Mouse (Mus musculus) erythroblast, embryonic 14.5 days (primary cell): ENCODE results near the gene Tecpr1. TPM values are rescaled to one million over a fixed set of nuclear protein-coding genes. Genes with fewer than 3 reads are reported as not detected.

ENCODE experiments used
- H3K27me3 ChIP-seq: 2 replicates; pipeline ENCODE4 v1.6.1; 2012; ENCODE audit warnings: inconsistent platforms; ENCODE audit not compliant: control insufficient read depth
- H3K36me3 ChIP-seq: 2 replicates; pipeline ENCODE4 v1.6.1; 2012; ENCODE audit warnings: mild to moderate bottlenecking, inconsistent platforms; ENCODE audit not compliant: control insufficient read depth
- H3K4me1 ChIP-seq: 2 replicates; pipeline ENCODE4 v1.6.1; 2012; ENCODE audit warnings: inconsistent platforms; ENCODE audit not compliant: control insufficient read depth
- H3K4me3 ChIP-seq: replicated peaks from 2 replicates; pipeline ENCODE3; 2012; ENCODE audit warnings: moderate library complexity, mild to moderate bottlenecking, inconsistent platforms
- H3K9me3 ChIP-seq: 2 replicates; pipeline ENCODE4 v1.6.1; 2012; ENCODE audit warnings: low read length, inconsistent platforms, mixed read lengths; ENCODE audit not compliant: control insufficient read depth
- GATA1 ChIP-seq: IDR thresholded peaks from 2 replicates; pipeline ENCODE4 v1.6.1; 2012; ENCODE audit warnings: low read length, inconsistent platforms, mixed read lengths
- TAL1 ChIP-seq: IDR thresholded peaks from 3 replicates; pipeline ENCODE4 v1.6.1; 2012; ENCODE audit warnings: low read length, inconsistent platforms, mixed read lengths
- polyA plus RNA-seq: library from polyadenylated mRNA; stranded (reverse); fragments of >175 nt; gene quantifications from 2 replicates; pipeline ENCODE4 v1.2.3, GENCODE M21; 2012

Gene Tecpr1
- polyA plus RNA-seq, 1 experiment, result 0.09 TPM

- peaks cover 92% of the 10 kb centered on the region for H3K36me3 ChIP-seq
- no peaks in the 10 kb centered on the region for H3K27me3 ChIP-seq
- H3K9me3 ChIP-seq, result no peaks in the 10 kb centered on the region
- no peaks in the 10 kb centered on the region for H3K4me1 ChIP-seq
- no peak for TF ChIP-seq GATA1
- TF ChIP-seq TAL1, result no peak
- no peak overlapping the region for H3K4me3 ChIP-seq
Observed at GRCm38 (mm10) chr5:144173648-144174047, 49.8 kb downstream of the Tecpr1 start.

DNA sequence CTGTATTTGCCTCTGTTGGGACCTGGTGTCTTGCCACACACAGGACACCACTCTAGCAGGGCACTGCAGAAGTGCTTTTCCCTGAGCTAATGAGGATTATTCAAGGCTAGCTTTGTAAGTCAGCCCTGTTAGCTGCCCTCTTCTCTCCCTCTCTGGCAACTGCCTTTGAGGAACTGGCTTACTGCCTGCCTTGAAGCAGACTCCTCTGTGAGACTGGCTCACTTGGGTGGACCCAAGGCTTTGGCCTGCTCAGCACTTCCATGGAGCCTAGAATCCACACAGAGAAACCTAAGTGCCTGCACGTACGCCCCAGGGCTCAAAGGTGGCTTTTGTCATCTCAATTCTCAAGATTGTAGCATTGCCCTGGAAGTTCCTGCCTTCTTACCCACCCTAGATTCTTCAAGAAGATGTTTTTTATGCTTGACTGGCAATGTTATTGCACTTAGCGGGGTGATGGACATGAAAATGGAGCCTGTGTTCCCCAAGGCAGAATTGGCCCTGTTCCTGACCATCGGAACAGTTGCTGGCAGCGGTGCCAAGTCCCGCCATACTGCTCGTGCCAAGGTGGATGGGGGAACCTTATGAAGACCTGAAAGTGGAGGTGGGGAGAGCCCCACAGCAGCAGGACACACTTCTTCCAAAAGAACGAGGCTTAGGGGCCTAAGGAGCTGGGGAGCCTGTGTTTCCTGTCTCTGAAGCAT lies 54.0 kb downstream of the Tecpr1 start:
- H3K4me3 ChIP-seq, result no peak overlapping the region
- no peaks in the 10 kb centered on the region for H3K4me1 ChIP-seq
- no peaks in the 10 kb centered on the region for H3K27me3 ChIP-seq
- H3K36me3 ChIP-seq, result peaks cover 83% of the 10 kb centered on the region
- no peaks in the 10 kb centered on the region for H3K9me3 ChIP-seq
- TF ChIP-seq GATA1 (no peak), TAL1 (no peak)

DNA sequence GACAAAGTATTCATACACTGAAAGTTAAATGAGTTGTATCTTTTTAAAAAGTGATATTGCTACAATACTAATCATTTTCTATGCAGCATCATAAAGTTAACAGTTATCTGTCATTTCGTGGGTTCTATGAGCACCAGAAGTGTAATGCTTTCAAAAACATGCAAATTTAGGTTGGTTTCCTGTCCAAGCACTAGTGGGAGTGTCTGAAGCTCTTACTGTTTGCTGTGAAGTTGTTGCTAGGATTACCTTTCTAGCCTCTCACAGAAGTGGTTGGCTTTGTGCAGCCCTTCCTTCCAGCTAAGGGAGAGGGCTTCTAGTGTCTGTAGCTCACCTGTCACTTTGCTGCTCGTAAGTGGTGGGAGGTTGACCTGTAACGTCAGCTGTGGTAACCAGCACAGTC lies 57.7 kb downstream of the Tecpr1 start:
- H3K27me3 ChIP-seq, result no peaks in the 10 kb centered on the region
- H3K4me3 ChIP-seq, result no peak overlapping the region
- TF ChIP-seq TAL1, result no peak
- TF ChIP-seq GATA1, result no peak
- peaks cover 78% of the 10 kb centered on the region for H3K36me3 ChIP-seq
- peaks cover 9% of the 10 kb centered on the region for H3K4me1 ChIP-seq
- H3K9me3 ChIP-seq, result no peaks in the 10 kb centered on the region

DNA sequence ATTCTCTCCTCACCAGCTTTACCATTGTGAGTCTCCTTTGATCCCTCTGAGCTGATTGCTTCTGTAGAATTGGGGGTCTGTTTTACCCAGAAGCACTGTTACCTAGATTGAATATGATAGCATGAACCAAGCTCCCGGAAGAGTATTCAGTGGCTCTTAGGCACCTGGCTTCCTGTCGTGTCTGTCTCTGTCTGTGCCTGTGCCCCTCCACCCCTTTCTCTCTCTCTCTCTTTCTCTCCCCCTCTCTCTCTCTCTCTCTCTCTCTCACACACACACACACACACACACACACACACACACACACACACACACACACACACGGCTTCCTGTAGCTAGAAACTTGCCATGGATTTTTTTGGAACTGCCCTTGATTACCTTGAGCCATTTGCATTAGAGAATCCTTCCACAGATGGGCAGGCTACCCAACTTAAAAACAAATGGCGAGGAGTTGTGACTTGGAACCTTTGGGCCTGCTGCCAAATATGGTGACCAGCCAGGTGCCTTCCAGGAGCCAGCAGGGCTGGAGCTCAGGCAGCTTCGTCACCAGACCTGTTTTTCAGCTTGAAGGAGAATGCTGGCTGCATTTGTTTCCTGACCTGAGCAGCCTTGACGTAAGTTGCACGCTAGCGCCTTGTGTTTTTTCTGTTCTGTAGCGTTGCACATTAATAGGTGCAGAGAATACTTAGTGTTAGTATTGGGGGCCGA lies 60.5 kb downstream of the Tecpr1 start:
- Histone ChIP-seq H3K9me3 (no peaks in the 10 kb centered on the region), H3K4me1 (peaks cover 12% of the 10 kb centered on the region), H3K4me3 (no peak overlapping the region), H3K36me3 (peaks cover 83% of the 10 kb centered on the region), H3K27me3 (no peaks in the 10 kb centered on the region)
- TF ChIP-seq TAL1 (no peak), GATA1 (no peak)

DNA sequence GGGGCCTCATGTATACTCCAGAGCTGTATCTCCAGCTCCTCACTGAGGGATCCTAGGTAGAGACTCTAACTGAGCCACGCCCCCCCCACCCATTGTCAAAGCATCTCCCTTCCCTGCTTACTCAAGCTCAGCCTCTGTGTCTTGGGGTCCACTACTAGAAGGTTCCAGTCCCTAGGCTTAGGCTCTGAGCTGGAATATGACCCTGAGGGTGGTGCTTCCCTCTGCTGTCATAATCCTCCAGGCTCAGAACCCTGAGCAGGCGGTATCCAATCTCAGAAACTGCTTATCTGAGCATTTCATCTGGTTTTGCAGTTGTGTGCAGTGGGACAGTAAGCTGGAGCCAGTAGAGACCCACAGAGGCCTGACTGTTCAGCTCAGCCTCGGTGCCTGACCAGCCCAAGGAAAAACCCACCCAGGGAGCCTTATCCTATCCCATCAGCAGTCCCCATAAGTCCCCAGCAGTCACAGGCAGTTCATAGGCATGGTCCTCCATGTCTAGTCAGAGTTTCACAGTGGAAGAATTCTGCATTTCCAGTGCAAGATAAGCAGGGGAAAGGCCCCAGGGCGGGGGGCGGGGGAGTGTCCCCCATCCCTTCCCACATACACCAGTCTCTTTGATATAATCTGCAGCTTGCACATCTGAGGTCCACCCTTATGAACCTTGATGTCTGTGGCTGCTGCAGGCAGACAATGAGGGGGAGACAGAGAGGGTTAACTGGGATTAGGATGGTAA lies 61.2 kb downstream of the Tecpr1 start:
- Histone ChIP-seq H3K4me1 (peaks cover 12% of the 10 kb centered on the region), H3K27me3 (no peaks in the 10 kb centered on the region), H3K9me3 (no peaks in the 10 kb centered on the region), H3K36me3 (peaks cover 85% of the 10 kb centered on the region), H3K4me3 (no peak overlapping the region)
- TF ChIP-seq TAL1 (no peak), GATA1 (no peak)

- Histone ChIP-seq H3K27me3 (no peaks in the 10 kb centered on the region), H3K9me3 (no peaks in the 10 kb centered on the region), H3K36me3 (peaks cover 79% of the 10 kb centered on the region), H3K4me1 (peaks cover 12% of the 10 kb centered on the region), H3K4me3 (no peak overlapping the region)
- TF ChIP-seq GATA1 (no peak), TAL1 (no peak)
Observed at GRCm38 (mm10) chr5:144159137-144159536, 64.3 kb downstream of the Tecpr1 start.

DNA sequence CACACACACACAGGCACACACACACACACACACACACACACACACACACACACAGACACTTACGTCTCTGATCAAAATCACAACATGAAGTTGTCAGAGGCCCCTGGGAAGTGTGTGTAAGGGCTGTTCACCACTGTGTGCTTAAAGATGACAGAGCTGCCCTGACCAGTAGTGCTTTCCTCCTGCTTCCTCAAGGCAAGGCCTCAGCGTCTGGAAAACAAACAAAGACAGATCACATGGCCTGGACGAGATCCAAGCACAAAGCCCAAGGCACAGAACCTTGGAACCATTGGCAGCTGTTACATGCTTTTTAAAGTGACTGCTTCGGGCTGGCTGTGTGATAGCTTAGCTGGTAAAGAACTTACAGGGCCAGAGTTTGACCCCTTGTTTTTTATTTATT lies 64.8 kb downstream of the Tecpr1 start:
- no peaks in the 10 kb centered on the region for H3K9me3 ChIP-seq
- H3K36me3 ChIP-seq, result peaks cover 79% of the 10 kb centered on the region
- no peaks in the 10 kb centered on the region for H3K27me3 ChIP-seq
- no peak overlapping the region for H3K4me3 ChIP-seq
- TF ChIP-seq TAL1 (no peak), GATA1 (no peak)
- H3K4me1 ChIP-seq, result peaks cover 12% of the 10 kb centered on the region

DNA sequence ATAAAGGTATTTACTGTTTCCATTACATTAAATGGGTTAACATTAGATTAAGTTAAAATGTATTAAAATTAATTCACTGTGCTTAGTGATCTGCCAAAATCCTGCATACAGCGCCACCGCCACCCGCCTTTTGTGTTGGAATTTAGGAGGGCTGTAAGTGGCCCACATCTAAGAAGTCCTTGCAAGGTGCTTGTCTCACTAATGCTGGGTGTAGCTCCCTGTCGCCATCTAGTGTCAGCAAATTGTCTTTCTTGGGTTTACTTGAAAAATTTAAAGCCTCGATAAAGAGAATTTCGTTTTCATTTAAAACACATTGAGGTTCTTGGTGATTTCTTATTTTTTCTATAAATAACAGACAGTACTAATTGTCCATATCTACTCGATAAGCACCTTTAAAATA lies 68.9 kb downstream of the Tecpr1 start:
- H3K4me1 ChIP-seq, result 0 out of 2 replicates have a peak, but pooled peaks cover 3% of the 10 kb centered on the region
- no peaks in the 10 kb centered on the region for H3K27me3 ChIP-seq
- peaks cover 80% of the 10 kb centered on the region for H3K36me3 ChIP-seq
- no peak overlapping the region for H3K4me3 ChIP-seq
- TF ChIP-seq GATA1, result no peak
- no peak for TF ChIP-seq TAL1
- H3K9me3 ChIP-seq, result no peaks in the 10 kb centered on the region

- no peaks in the 10 kb centered on the region for H3K9me3 ChIP-seq
- H3K36me3 ChIP-seq, result peaks cover 78% of the 10 kb centered on the region
- H3K4me1 ChIP-seq, result no peaks in the 10 kb centered on the region
- H3K4me3 ChIP-seq, result no peak overlapping the region
- no peaks in the 10 kb centered on the region for H3K27me3 ChIP-seq
- TF ChIP-seq GATA1 (no peak), TAL1 (no peak)
Observed at GRCm38 (mm10) chr5:144151270-144151669, 72.1 kb downstream of the Tecpr1 start.
